Mouse (Mus musculus) heart, embryonic 16.5 days (tissue): ENCODE data around the gene Dhtkd1. TPM values are rescaled to one million over a fixed set of nuclear protein-coding genes. Genes with fewer than 3 reads are reported as not detected.

Experiments used
- ATAC-seq: fragments of 200-750 bp; cut with Nextera tagmentation; replicated peaks from 2 replicates; pipeline ENCODE4 v1.8.0; 2017; ENCODE audit warnings: moderate number of reproducible peaks; ENCODE audit not compliant: insufficient read depth, low FRiP score; ENCODE audit errors: extremely low read depth
- H3K27ac ChIP-seq: fragments of 300-500 bp; sonication (generic); 2 replicates; pipeline ENCODE4 v1.5.1; 2014; ENCODE audit warnings: mild to moderate bottlenecking, low read length, control low read depth, moderate library complexity
- H3K27me3 ChIP-seq: fragments of 300-500 bp; sonication (generic); 2 replicates; pipeline ENCODE4 v1.6.1; 2014; ENCODE audit warnings: low read length, mixed read lengths; ENCODE audit not compliant: control insufficient read depth, insufficient read depth
- H3K36me3 ChIP-seq: fragments of 300-500 bp; sonication (generic); 2 replicates; pipeline ENCODE4 v1.6.1; 2014; ENCODE audit not compliant: control insufficient read depth, insufficient read depth
- H3K4me1 ChIP-seq: fragments of 300-500 bp; sonication (generic); 2 replicates; pipeline ENCODE4 v1.6.1; 2014; ENCODE audit warnings: low read length, mixed read lengths; ENCODE audit not compliant: control insufficient read depth, insufficient read depth
- H3K4me2 ChIP-seq: fragments of 300-500 bp; sonication (generic); 2 replicates; pipeline ENCODE4 v1.6.1; 2014; ENCODE audit warnings: low read depth, mild to moderate bottlenecking, control low read depth, low read length
- H3K4me3 ChIP-seq: fragments of 300-500 bp; sonication (generic); 2 replicates; pipeline ENCODE4 v1.5.1; 2014; ENCODE audit warnings: mild to moderate bottlenecking, control low read depth, low read length
- H3K9ac ChIP-seq: fragments of 300-500 bp; sonication (generic); 2 replicates; pipeline ENCODE4 v1.6.1; 2014; ENCODE audit warnings: low read length, control low read depth
- H3K9me3 ChIP-seq: fragments of 300-500 bp; sonication (generic); replicated peaks from 2 replicates; pipeline ENCODE4 v1.6.1; 2016; ENCODE audit warnings: low read length; ENCODE audit not compliant: control insufficient read depth
- WGBS: fragments of 180-500 bp; shearing (Covaris S2); extraction: QIAGEN DNeasy Blood & Tissue Kit; methylation state at CpG from one replicate; pipeline ENCODE4 v1.1.7; 2014; 5-methylcytosine and 5-hydroxymethylcytosine counted together
- polyA plus RNA-seq: library from polyadenylated mRNA; unstranded; fragments of >200 nt; fragmentation: Nextera tagmentation; extraction: Ambion mirVana; gene quantifications from 2 replicates; pipeline ENCODE4 v1.2.1, GENCODE M21; 2015

Dhtkd1 gene
- polyA plus RNA-seq, 1 experiment from 2014 or later = 2.2 TPM

DNA sequence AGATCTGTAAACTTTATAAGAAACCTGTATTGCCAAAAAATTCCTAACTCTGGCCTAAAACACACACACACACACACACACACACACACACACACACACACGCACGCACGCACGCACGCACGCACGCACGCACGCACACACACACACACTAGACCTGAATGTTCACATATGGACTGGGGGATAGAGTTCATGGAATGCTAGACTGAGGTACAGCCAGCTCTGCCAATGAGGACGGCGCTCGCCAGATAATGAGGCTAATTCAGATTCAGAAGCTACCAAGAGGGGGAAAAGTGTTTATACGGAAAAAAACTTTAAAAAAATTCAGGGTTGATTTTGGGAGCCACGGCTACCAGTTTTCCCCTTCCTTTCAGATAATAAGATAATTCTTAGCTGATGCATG, 2.7 kb downstream of the Dhtkd1 start:
- H3K36me3 ChIP-seq = no peaks in the 10 kb centered on the region
- no peak overlapping the region for H3K9ac ChIP-seq
- WGBS = 87% methylated on average over 14 of the region's 14 CpGs
- no peak overlapping the region for H3K4me3 ChIP-seq
- H3K4me1 ChIP-seq = no peaks in the 10 kb centered on the region
- no peaks in the 10 kb centered on the region for H3K9me3 ChIP-seq
- H3K27me3 ChIP-seq = no peaks in the 10 kb centered on the region
- ATAC-seq = no peak
- no peak overlapping the region for H3K4me2 ChIP-seq
- no peak overlapping the region for H3K27ac ChIP-seq

DNA sequence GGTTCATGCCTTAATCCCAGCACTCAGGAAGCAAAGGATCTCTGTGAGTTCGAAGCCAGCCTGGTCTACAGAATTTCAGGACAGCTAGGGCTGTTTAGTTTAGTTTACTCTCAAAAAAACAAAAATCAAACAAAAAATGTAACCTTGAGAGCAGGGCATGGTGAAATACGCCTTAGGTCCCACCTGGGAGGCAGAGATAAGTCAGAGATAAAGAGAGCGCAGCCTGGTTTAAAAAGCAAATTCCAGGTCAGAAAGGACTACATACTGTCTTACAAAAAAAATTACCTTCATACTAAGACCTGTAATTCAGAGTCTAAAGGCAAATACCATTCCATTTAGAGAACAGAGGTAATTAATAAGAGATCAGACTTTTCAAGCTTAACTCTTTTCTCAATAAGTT, 3.3 kb downstream of the Dhtkd1 start:
- no peak for ATAC-seq
- Histone ChIP-seq H3K36me3 (no peaks in the 10 kb centered on the region), H3K4me3 (no peak overlapping the region), H3K4me2 (no peak overlapping the region), H3K9me3 (no peaks in the 10 kb centered on the region), H3K27me3 (no peaks in the 10 kb centered on the region), H3K4me1 (no peaks in the 10 kb centered on the region), H3K9ac (no peak overlapping the region), H3K27ac (no peak overlapping the region)
- WGBS = 81% methylated on average over 3 of the region's 3 CpGs

DNA sequence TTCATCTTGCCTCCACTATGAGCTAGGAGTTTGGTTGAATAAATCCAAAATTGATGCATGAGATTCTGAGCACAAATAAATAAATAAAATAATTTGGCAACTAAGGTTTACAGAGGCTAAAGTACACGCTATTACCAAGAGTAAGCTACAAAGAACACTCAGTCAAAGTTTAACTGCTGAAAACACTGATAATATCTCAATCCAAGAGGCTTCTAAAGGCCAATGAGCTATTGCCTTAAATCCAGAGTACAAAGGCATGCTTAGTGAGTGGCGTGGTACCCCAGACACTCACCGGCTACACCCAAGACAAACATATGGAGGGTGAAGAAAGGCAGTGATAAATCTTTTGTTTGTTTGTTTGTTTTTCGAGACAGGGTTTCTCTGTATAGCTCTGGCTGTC, 6.0 kb downstream of the Dhtkd1 start:
- no peak for ATAC-seq
- 81% methylated on average over 4 of the region's 4 CpGs for WGBS
- no peak overlapping the region for H3K4me2 ChIP-seq
- H3K9me3 ChIP-seq = no peaks in the 10 kb centered on the region
- H3K9ac ChIP-seq = no peak overlapping the region
- no peak overlapping the region for H3K4me3 ChIP-seq
- H3K27ac ChIP-seq = no peak overlapping the region
- no peaks in the 10 kb centered on the region for H3K27me3 ChIP-seq
- H3K4me1 ChIP-seq = no peaks in the 10 kb centered on the region
- H3K36me3 ChIP-seq = no peaks in the 10 kb centered on the region

DNA sequence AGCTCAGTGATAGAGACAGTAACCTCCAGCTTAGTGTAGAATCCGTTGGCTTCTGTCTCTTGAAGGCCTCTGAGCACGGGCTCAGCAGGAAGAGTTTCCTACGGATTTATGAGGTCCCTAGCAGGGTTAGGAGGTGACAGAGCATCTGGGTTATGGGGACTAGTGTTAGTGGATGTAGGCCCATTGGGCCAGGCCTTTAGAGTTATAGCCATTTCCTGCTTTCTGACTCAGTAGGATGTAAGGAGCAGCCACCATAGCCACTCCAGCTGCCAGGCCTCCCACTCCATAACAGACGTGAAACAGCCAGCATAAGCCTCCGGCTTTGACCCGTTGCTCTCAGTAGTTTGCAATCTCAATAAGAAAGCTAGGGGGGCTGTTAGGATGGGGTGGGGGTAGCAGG, 6.5 kb downstream of the Dhtkd1 start:
- Histone ChIP-seq H3K4me3 (no peak overlapping the region), H3K36me3 (no peaks in the 10 kb centered on the region), H3K4me2 (no peak overlapping the region), H3K4me1 (no peaks in the 10 kb centered on the region), H3K27ac (no peak overlapping the region), H3K9me3 (no peaks in the 10 kb centered on the region), H3K27me3 (no peaks in the 10 kb centered on the region), H3K9ac (no peak overlapping the region)
- WGBS = 72% methylated on average over 6 of the region's 6 CpGs
- ATAC-seq = no peak

DNA sequence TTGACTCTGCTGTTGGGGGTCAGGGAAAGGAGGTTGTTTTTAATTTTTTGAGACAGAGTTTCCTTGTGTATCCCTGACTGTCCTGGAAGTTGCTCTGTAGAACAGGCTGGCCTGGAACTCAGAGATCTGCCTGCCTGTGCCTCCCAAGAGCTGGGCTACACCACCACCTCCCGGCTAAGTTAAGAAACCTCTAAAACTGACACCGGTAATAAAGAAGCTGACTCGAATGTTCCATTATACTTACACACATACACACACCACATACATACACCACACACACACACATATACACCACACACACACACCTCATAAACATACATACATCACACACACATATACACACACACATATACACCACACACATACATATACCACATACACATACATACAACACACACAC, 7.7 kb downstream of the Dhtkd1 start:
- ATAC-seq = no peak
- H3K27ac ChIP-seq = no peak overlapping the region
- no peaks in the 10 kb centered on the region for H3K36me3 ChIP-seq
- no peak overlapping the region for H3K9ac ChIP-seq
- no peak overlapping the region for H3K4me2 ChIP-seq
- no peaks in the 10 kb centered on the region for H3K9me3 ChIP-seq
- no peaks in the 10 kb centered on the region for H3K27me3 ChIP-seq
- H3K4me1 ChIP-seq = no peaks in the 10 kb centered on the region
- no peak overlapping the region for H3K4me3 ChIP-seq
- WGBS = 92% methylated on average over 3 of the region's 3 CpGs

DNA sequence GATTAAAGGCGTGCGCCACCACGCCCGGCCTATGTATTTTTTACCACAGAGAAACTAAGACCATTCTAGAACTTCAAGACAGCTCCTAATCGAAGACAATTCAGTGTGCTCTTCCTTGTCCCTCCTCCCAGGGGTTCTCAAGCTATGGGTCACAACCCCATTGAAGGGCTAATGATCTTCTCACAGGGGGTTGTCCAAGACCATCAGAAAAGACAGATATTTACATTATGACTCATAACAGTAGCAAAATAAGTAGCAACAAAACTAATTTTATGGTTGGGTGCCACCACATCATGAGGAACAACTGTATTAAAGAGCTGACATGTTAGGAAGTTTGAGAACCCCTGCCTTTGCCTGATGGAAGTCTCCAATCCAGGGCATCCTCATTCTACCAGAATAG, 10.7 kb downstream of the Dhtkd1 start:
- Histone ChIP-seq H3K4me1 (no peaks in the 10 kb centered on the region), H3K4me2 (no peak overlapping the region), H3K4me3 (no peak overlapping the region), H3K9ac (no peak overlapping the region), H3K36me3 (no peaks in the 10 kb centered on the region), H3K27me3 (no peaks in the 10 kb centered on the region), H3K9me3 (no peaks in the 10 kb centered on the region), H3K27ac (no peak overlapping the region)
- no peak for ATAC-seq
- 94% methylated on average over 5 of the region's 5 CpGs for WGBS

DNA sequence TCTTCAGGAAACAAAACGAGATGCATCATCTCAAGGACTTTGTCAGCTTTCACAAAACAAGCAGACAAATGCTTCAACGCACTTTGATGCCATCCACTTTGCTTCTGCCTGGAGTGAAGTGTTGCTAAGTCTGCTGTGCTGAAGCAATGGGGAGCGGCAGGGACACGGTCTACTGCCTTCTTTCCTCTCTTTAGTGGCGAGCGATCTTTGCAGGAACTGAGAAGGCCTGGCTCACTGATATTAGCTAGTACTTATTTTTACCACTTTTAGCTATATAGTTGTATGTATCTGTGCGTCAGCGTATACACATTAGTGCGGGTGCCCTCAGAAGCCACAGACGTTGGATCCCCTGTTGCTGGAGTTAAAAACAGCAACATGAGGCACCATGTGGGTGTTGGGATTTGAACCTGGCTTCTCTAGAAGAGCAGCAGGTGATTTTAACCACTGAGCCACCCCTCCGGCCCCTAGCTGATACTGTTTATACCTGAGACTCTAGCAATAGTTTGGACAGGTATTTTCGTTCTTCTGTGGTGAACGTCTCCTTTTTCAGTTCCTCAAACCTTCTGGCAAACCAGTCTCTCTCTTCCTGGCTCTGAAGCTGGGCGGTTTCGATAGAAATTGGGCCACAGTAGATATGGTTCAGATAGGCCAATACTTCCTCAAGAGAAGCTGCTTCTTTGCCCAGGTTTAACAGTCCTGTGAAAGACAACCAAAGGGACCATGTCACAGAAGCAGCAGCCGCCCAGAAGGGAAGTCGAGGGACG, 12.1 kb downstream of the Dhtkd1 start:
- ATAC-seq = no peak
- no peak overlapping the region for H3K27ac ChIP-seq
- H3K4me1 ChIP-seq = no peaks in the 10 kb centered on the region
- H3K27me3 ChIP-seq = no peaks in the 10 kb centered on the region
- H3K4me2 ChIP-seq = no peak overlapping the region
- H3K9ac ChIP-seq = no peak overlapping the region
- no peaks in the 10 kb centered on the region for H3K36me3 ChIP-seq
- H3K4me3 ChIP-seq = no peak overlapping the region
- 86% methylated on average over 18 of the region's 18 CpGs for WGBS
- H3K9me3 ChIP-seq = no peaks in the 10 kb centered on the region

DNA sequence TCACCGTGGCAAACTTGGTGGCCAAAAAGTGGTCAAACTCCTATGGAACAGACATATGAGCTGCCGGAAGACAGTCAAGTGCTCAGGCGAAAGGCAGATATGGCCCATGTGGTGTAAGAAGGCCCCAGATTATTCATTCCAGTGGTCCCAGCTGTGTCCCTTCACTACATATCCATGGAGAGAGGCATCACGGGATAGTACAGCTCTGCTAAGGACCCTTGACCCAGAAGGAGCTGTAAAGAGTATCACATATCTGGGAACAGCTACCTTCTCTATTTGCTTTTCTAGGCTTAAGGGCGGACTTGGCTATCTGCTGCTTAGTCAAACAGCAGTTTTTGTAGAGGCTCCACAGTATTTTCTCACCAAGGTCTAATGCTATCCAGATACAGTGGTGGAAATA, 12.8 kb downstream of the Dhtkd1 start:
- H3K4me2 ChIP-seq = no peak overlapping the region
- no peak for ATAC-seq
- H3K4me1 ChIP-seq = no peaks in the 10 kb centered on the region
- WGBS = 76% methylated on average over 5 of the region's 5 CpGs
- H3K27me3 ChIP-seq = no peaks in the 10 kb centered on the region
- no peak overlapping the region for H3K4me3 ChIP-seq
- H3K9me3 ChIP-seq = no peaks in the 10 kb centered on the region
- H3K9ac ChIP-seq = no peak overlapping the region
- no peaks in the 10 kb centered on the region for H3K36me3 ChIP-seq
- no peak overlapping the region for H3K27ac ChIP-seq

DNA sequence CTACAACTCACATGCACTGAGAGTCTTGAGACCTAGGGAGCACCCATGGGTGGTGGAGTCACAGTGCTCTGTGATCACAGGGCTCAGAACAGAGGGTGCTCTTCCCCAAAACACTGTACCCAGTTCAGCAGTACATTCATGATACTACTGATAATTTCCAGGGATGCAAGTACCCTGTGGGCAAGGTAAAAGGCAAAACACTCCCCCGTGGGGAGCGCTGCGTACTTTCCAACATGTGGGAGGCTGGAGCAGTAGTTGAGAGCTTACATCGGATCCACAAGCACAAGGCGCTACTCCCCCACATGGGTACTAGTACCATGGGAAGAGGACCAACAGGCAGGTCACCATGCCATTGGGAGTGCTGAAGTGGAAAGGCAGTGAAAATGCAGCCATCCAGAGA, 15.1 kb downstream of the Dhtkd1 start:
- 91% methylated on average over 5 of the region's 5 CpGs for WGBS
- Histone ChIP-seq H3K4me3 (no peak overlapping the region), H3K27me3 (no peaks in the 10 kb centered on the region), H3K4me2 (no peak overlapping the region), H3K9me3 (no peaks in the 10 kb centered on the region), H3K4me1 (no peaks in the 10 kb centered on the region), H3K36me3 (no peaks in the 10 kb centered on the region), H3K27ac (no peak overlapping the region), H3K9ac (no peak overlapping the region)
- ATAC-seq = no peak
